In genomic region chr8:45358132-45358918, GRCm38 (mm10) we compare ENCODE assay signal across 8 mouse cellular contexts. TPM values are rescaled to one million over a fixed set of nuclear protein-coding genes. Genes with fewer than 3 reads are reported as not detected.
DNase-seq lines count a peak whose midpoint lies in the region; ATAC-seq and TF ChIP-seq lines count a peak whose summit lies in the region.

No protein-coding gene starts in this region.

- peak overlapping the region; percentile 66 for H3K9ac ChIP-seq in intestine, embryonic 15.5 days
- H3K9ac ChIP-seq in midbrain, embryonic 15.5 days: peak overlapping the region; percentile 87

- H3K4me1 ChIP-seq in lung, adult 2 months (ENCODE audit: control insufficient read depth, insufficient read depth, low read length): no peaks in the 10 kb centered on the region
- H3K4me1 ChIP-seq in intestine, embryonic 15.5 days (replicated peaks): no peaks in the 10 kb centered on the region
- H3K4me1 ChIP-seq in midbrain, embryonic 15.5 days: peaks cover 11% of the 10 kb centered on the region

- H3K4me2 ChIP-seq in intestine, embryonic 15.5 days (replicated peaks): peak overlapping the region; percentile 83
- H3K4me2 ChIP-seq in midbrain, embryonic 15.5 days: peak overlapping the region; percentile 91

- TF ChIP-seq POLR2A in lung, adult 2 months (IDR thresholded peaks at IDR 0.05; ENCODE audit: borderline replicate concordance, extremely low read depth, low read depth, low read length): no peak

- peak; percentile 43 for DNase-seq in lung, adult 2 months
- no peak for DNase-seq in lung, postnatal 25 days (ENCODE audit: low spot score)
- peak; percentile 74 for DNase-seq in embryo, embryonic 10.5 days (ENCODE audit: low spot score)
- peak; percentile 62 for DNase-seq in left cerebral cortex, postnatal 4 days
- DNase-seq in urinary bladder, postnatal 25 days (ENCODE audit: low spot score): peak; percentile 25

- ATAC-seq in granulocyte monocyte progenitor cell, adult 5-6 weeks (replicated peaks; ENCODE audit: poor library complexity, severe bottlenecking): peak; percentile 45
- peak; percentile 79 for ATAC-seq in intestine, embryonic 15.5 days
- peak; percentile 91 for ATAC-seq in midbrain, embryonic 15.5 days (replicated peaks)

- no peaks in the 10 kb centered on the region for H3K9me3 ChIP-seq in intestine, embryonic 15.5 days
- H3K9me3 ChIP-seq in midbrain, embryonic 15.5 days: no peaks in the 10 kb centered on the region

- intact Hi-C loops in left cerebral cortex, postnatal 4 days (cut with DNase I): no loop called here

- TF ChIP-seq CTCF in lung, adult 2 months (IDR thresholded peaks at IDR 0.05; ENCODE audit: insufficient read depth, low read length): no peak

- no peak overlapping the region for H3K27ac ChIP-seq in intestine, embryonic 15.5 days
- peak overlapping the region; percentile 66; the same call in 1 of the 2 replicates for H3K27ac ChIP-seq in midbrain, embryonic 15.5 days

- H3K36me3 ChIP-seq in intestine, embryonic 15.5 days: no peaks in the 10 kb centered on the region
- no peaks in the 10 kb centered on the region for H3K36me3 ChIP-seq in midbrain, embryonic 15.5 days (replicated peaks)

- WGBS in lung, adult 2 months: 4% methylated on average over 49 of the region's 49 CpGs
- WGBS in intestine, embryonic 15.5 days: 2% methylated on average over 48 of the region's 49 CpGs
- WGBS in midbrain, embryonic 15.5 days: 3% methylated on average over 49 of the region's 49 CpGs

- H3K27me3 ChIP-seq in intestine, embryonic 15.5 days (replicated peaks): no peaks in the 10 kb centered on the region
- H3K27me3 ChIP-seq in midbrain, embryonic 15.5 days (replicated peaks): no peaks in the 10 kb centered on the region

- H3K4me3 ChIP-seq in lung, adult 2 months (replicated peaks; ENCODE audit: extremely low read depth, low read depth, low read length): peak overlapping the region; percentile 42
- peak overlapping the region; percentile 58 for H3K4me3 ChIP-seq in intestine, embryonic 15.5 days (replicated peaks)
- peak overlapping the region; percentile 72 for H3K4me3 ChIP-seq in midbrain, embryonic 15.5 days

RNA-seq across cellular contexts. Expression of gene Fam149a, which starts 23.8 kb away (rescaled TPM):
- 10.7 and 10.9 TPM in 2 replicates for polyA plus RNA-seq in lung, adult 2 months (2012; rRNA removed)
- 0.13 TPM in 1 of 2 replicates, not detected in the other for total RNA-seq in granulocyte monocyte progenitor cell, adult 5-6 weeks (2014; fragmentation: Nextera tagmentation)
- total RNA-seq in granulocyte monocyte progenitor cell, adult 5-6 weeks (2017): 0.13 TPM in 1 of 2 replicates, not detected in the other
- polyA plus RNA-seq in intestine, embryonic 15.5 days (2015; fragmentation: Nextera tagmentation; extraction: Ambion mirVana): 10.4 and 10.7 TPM in 2 replicates
- 10 to 100 TPM; 21.0 to 22.6 TPM for total RNA-seq in left cerebral cortex, postnatal 4 days (2021)
- 9.9 and 11.4 TPM in 2 replicates for polyA plus RNA-seq in midbrain, embryonic 15.5 days (2015; fragmentation: Nextera tagmentation; extraction: Ambion mirVana)

RNA-seq across cellular contexts. Expression of gene Cyp4v3, which starts 25.3 kb away (rescaled TPM):
- 7.4 and 9.7 TPM in 2 replicates for polyA plus RNA-seq in lung, adult 2 months (2012; rRNA removed)
- 7.0 and 7.8 TPM in 2 replicates for total RNA-seq in granulocyte monocyte progenitor cell, adult 5-6 weeks (2014; fragmentation: Nextera tagmentation)
- 10.3 and 12.5 TPM in 2 replicates for total RNA-seq in granulocyte monocyte progenitor cell, adult 5-6 weeks (2017)
- 1.3 and 1.8 TPM in 2 replicates for polyA plus RNA-seq in intestine, embryonic 15.5 days (2015; fragmentation: Nextera tagmentation; extraction: Ambion mirVana)
- total RNA-seq in left cerebral cortex, postnatal 4 days (2021): 1 to 10 TPM; 2.7 to 3.0 TPM
- 1.3 and 1.8 TPM in 2 replicates for polyA plus RNA-seq in midbrain, embryonic 15.5 days (2015; fragmentation: Nextera tagmentation; extraction: Ambion mirVana)

RNA-seq across cellular contexts. Expression of gene Gm45753, which starts 50.1 kb away (rescaled TPM):
- 0.11 TPM in 1 of 2 replicates, not detected in the other for polyA plus RNA-seq in lung, adult 2 months (2012; rRNA removed)
- total RNA-seq in granulocyte monocyte progenitor cell, adult 5-6 weeks (2014; fragmentation: Nextera tagmentation): 0.38 TPM in 1 of 2 replicates, not detected in the other
- total RNA-seq in granulocyte monocyte progenitor cell, adult 5-6 weeks (2017): not detected in 2 replicates
- polyA plus RNA-seq in intestine, embryonic 15.5 days (2015; fragmentation: Nextera tagmentation; extraction: Ambion mirVana): 0.18 and 0.39 TPM in 2 replicates
- not detected for total RNA-seq in left cerebral cortex, postnatal 4 days (2021)
- polyA plus RNA-seq in midbrain, embryonic 15.5 days (2015; fragmentation: Nextera tagmentation; extraction: Ambion mirVana): not detected in 2 replicates

RNA-seq across cellular contexts. Expression of gene Tlr3, which starts 52.6 kb away (rescaled TPM):
- polyA plus RNA-seq in lung, adult 2 months (2012; rRNA removed): 5.3 and 6.8 TPM in 2 replicates
- 1.9 and 6.2 TPM in 2 replicates for total RNA-seq in granulocyte monocyte progenitor cell, adult 5-6 weeks (2014; fragmentation: Nextera tagmentation)
- total RNA-seq in granulocyte monocyte progenitor cell, adult 5-6 weeks (2017): not detected in 2 replicates
- polyA plus RNA-seq in intestine, embryonic 15.5 days (2015; fragmentation: Nextera tagmentation; extraction: Ambion mirVana): 1.6 and 2.3 TPM in 2 replicates
- total RNA-seq in left cerebral cortex, postnatal 4 days (2021): 1 to 10 TPM; 2.0 to 3.1 TPM
- polyA plus RNA-seq in midbrain, embryonic 15.5 days (2015; fragmentation: Nextera tagmentation; extraction: Ambion mirVana): 1.1 and 1.3 TPM in 2 replicates
